Mouse (Mus musculus) hindbrain, embryonic 11.5 days (tissue): Measurements from ENCODE around the gene Hmgcr. TPM values are rescaled to one million over a fixed set of nuclear protein-coding genes. Genes with fewer than 3 reads are reported as not detected.

Experiments
- polyA plus RNA-seq: library from polyadenylated mRNA; unstranded; fragments of >200 nt; fragmentation: Nextera tagmentation; extraction: Ambion mirVana; gene quantifications from 2 replicates; pipeline ENCODE4 v1.2.1, GENCODE M21; 2014

Gene Hmgcr
- polyA plus RNA-seq, 1 experiment from 2014 or later = 199 TPM

Other genes with a start within 250 kb of the Hmgcr start
- not detected in 2 replicates for gene Ankdd1b, start 199.7 kb downstream of the Hmgcr start, polyA plus RNA-seq
- gene Gm17622, start 180.2 kb downstream of the Hmgcr start, polyA plus RNA-seq = not detected in 2 replicates
- 6.7 and 8.2 TPM in 2 replicates for gene Polk, start 128.4 kb downstream of the Hmgcr start, polyA plus RNA-seq
- 7.9 and 11.6 TPM in 2 replicates for gene Col4a3bp, start 128.3 kb downstream of the Hmgcr start, polyA plus RNA-seq
- gene Ankrd31, start 77.3 kb upstream of the Hmgcr start, polyA plus RNA-seq = not detected in 2 replicates